Mouse (Mus musculus) liver, adult 2 months (tissue): ENCODE results near the gene B3gnt2.

Source experiments
- CTCF ChIP-seq: fragments of 200-500 bp; IDR thresholded peaks from 2 replicates; pipeline ENCODE4 v1.5.1; 2011; ENCODE audit warnings: low read depth, low read length, control low read depth
- POLR2A ChIP-seq: fragments of 200-500 bp; IDR thresholded peaks from 2 replicates; pipeline ENCODE4 v1.6.1; 2011; ENCODE audit warnings: low read length, control low read depth; ENCODE audit not compliant: insufficient read depth; ENCODE audit errors: extremely low read depth

DNA sequence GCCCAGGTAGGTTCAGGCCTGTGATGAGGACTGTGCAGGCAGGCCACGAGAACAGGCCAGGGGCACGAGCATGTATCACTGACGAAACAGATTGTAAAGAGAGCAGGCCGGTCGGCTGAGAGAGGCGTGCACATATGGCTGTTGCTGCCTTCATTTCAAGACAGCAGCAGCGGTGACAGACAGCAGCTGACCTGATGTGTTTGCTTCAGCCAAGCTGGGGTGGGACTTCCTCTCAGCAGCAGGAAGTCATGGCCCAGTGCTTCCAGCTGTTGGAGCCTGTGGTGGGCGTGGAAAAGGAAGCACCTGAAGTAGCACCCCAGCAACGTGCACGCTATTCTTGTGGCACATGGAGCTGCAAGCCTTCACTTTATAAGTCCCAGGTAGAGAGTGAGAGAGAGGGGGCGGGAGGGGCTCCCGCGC lies 78.0 kb downstream of the B3gnt2 start:
- no peak for TF ChIP-seq POLR2A
- TF ChIP-seq CTCF, result no peak
